Mouse (Mus musculus): ENCODE results near the gene Tecr.
A peak's percentile ranks its signal among the peaks of the same experiment; 100 is the strongest.
"Not testable (repeated sequence)": the region's sequence is repeated elsewhere in the genome, so short reads cannot be mapped to it uniquely, and the experiment has no call there.

The Tecr gene

DNA sequence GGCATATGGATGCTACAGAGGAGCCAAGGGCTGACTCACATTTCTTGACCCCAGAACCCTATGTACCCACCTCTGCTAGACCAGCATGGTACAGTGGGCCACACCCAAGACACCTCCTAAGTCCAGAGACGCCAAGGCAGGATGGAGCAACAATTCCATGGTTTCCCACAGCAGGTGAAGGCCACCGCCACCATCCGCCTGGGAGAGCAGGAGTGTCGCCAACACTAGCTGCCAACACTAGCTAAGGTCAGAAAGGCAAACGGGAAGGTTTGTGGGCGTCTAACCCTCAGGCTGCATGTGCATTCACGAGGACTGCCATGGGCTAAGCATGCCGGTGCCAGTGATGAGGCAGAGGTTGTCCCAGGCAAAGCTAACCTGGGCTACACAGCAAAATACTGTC lies 25.5 kb downstream of the Tecr start:
- DNase-seq (ENCODE audit: low spot score in 2 of 2), result no peak

- no peak for DNase-seq (ENCODE audit: low spot score in 2 of 2)
Observed at GRCm38 (mm10) chr8:83580826-83581225, 26.9 kb downstream of the Tecr start.

GRCm38 (mm10) chr8:83579676-83580075 lies 28.1 kb downstream of the Tecr start:
- peak in 1 of 2 experiments; percentile 0 for DNase-seq (ENCODE audit: low spot score in 2 of 2)

DNA sequence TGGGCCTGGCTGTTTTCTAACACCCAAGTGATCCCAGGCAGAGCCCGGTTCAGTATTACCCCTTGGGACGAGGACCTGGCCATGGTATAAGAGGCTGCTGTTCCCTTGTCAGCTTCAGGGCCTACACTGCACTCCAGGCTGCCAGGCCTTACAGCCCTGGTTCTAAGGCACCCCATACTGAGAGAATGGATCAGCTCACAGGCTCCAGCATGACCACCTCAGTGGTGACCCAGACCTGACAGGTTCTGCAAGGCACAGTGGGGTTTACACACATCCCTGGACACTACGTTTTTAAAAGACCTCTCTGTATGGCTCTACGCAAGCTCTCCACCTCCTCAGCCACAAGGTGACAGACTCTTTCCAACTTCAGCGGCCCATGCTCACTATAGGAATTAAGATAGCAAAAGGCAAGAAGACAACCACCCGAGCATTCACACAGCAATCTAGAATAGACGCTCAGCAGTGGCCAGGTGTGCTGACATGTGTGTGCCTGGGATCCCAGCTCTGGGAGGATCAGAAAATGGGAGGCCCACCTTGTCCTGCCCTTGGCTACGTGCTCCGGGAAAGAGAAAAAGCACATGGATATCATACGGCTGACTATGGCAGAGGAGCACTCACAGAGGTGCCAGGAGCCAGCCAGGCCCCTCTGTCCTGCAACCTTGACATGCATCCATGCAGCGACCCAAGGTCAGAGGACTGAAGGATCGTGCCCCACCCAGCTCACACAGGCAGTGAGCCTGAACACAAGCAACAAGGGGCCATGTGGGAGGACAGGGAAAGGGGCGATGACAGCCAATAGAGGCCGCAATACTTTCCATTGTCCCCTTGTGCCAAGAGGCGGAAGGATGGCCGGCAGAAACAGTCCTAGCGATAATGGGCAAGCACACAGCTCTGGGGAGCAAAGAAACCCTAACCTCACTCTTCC lies 29.4 kb downstream of the Tecr start:
- no peak for DNase-seq (ENCODE audit: low spot score in 2 of 2)

DNA sequence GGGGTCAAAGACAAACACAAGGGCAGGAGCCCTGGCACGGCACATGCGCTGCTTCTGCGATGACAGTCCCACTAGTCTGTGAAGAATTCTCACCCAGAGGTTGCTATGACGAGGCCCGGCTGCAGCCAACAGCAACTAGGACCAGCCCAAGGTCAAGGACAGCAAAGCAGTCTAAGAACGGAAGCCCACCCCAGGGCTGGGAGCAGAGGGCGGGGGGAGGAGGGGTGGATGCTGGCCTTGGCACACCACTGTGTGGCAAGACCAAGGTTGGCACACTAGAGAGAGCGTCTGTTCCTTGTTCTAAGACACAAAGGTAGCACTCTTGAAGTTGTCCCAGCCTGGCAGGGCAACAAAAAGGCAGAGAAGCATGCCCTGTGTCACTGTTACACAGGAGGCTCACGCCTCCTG lies 30.4 kb downstream of the Tecr start:
- DNase-seq (ENCODE audit: low spot score in 2 of 2), result no peak

- no peak for DNase-seq (ENCODE audit: low spot score in 2 of 2)
Observed at GRCm38 (mm10) chr8:83576921-83577320, 30.9 kb downstream of the Tecr start.

DNA sequence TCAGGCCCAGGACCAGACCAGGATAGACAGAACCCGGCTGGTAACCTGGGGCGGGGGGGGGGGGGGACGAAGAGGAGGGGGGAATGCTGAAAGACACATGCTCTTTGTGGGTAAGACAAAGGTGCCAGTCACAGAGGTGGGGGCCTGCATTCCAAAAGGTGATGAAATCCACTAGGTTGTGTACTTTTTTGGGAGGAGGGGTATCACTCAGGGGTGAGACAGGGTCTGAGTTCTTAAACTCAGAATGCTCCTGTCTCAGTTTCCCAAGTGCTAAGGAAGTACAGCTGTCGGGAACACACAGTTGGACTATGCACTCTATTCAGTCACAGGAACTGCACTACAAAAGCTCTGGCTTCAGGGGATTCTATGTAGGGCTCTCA lies 31.3 kb downstream of the Tecr start:
- DNase-seq (ENCODE audit: low spot score in 2 of 2), result no peak

GRCm38 (mm10) chr8:83575561-83576515 lies 31.9 kb downstream of the Tecr start:
- DNase-seq (ENCODE audit: low spot score in 2 of 2), result peak in 1 of 2 experiments; percentile 1

- no peak for DNase-seq (ENCODE audit: low spot score in 2 of 2)
Observed at GRCm38 (mm10) chr8:83574631-83575315, 33.0 kb downstream of the Tecr start.

- DNase-seq (ENCODE audit: low spot score in 2 of 2), result peak in 1 of 2 experiments; percentile 3
Observed at GRCm38 (mm10) chr8:83573140-83573875, 34.5 kb downstream of the Tecr start.

- DNase-seq (ENCODE audit: low spot score in 2 of 2), result no peak
Observed at GRCm38 (mm10) chr8:83572246-83572812, 35.4 kb downstream of the Tecr start.

DNA sequence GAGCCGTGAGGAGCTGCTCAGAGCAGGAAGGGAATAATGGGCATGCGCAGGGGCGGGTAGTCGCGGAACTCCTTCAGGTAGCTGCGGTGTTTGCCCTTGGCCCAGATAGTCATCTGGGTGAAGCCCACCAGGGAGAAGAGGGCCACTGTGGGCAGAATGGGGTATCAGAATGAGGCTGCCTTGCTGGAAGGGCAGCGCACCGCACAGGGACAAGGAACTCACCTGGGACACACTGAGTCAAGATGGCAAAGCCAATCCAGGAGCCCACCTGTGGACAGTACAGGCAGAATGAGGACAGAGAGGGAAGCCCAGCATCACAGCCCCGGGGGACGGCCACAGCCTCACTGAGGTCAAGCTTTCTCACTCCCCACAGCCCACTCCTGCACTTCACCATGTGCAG lies 36.0 kb downstream of the Tecr start:
- no peak for DNase-seq (ENCODE audit: low spot score in 2 of 2)

GRCm38 (mm10) chr8:83571001-83571340 lies 36.8 kb downstream of the Tecr start:
- DNase-seq (ENCODE audit: low spot score in 2 of 2), result not testable (repeated sequence)

- DNase-seq (ENCODE audit: low spot score in 2 of 2), result no peak
Observed at GRCm38 (mm10) chr8:83570272-83571000, 37.3 kb downstream of the Tecr start.

- DNase-seq (ENCODE audit: low spot score in 2 of 2), result no peak
Observed at GRCm38 (mm10) chr8:83569165-83569564, 38.6 kb downstream of the Tecr start.

DNA sequence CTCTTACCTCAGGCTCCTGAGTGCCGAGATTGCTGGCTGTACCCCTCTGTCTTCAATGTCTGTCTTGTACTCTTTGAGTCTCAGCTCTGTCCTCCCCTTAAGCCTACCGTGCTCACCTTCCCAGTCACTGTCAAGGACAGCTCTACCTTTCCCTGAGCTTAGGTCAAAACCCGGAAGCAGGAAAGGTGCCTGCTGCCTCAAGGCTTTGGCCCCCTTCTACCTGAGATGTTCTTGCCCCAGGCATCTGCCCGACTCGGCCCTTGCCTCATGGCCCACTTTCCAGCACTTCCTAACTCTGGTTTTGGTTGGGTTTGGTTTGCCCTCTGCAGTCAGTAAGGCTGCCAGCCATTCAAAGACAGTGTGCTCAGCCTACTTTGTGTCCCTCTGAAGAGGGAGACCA lies 39.0 kb downstream of the Tecr start:
- no peak for DNase-seq (ENCODE audit: low spot score in 2 of 2)

DNA sequence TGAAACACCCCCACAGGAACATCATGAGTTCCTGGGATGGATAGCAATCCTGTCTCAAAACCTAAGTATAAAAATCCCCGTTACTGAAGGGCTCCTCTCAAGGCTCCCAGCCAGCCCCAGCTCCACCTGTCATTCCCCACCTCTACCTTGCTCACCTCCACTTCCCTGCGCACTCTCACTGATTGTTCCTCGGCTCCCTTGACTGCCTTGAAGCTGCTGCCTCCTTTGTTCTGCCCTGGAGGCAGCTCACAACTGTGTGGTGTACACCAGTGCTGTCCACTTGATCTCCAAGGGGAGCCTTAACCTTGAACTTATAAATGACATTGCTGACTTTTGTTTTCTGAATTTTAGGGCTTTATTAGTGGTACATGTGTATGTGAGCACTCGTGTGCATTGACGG lies 39.6 kb downstream of the Tecr start:
- no peak for DNase-seq (ENCODE audit: low spot score in 2 of 2)

- DNase-seq (ENCODE audit: low spot score in 2 of 2), result peak in 1 of 2 experiments; percentile 3
Observed at GRCm38 (mm10) chr8:83567668-83568067, 40.1 kb downstream of the Tecr start.

DNA sequence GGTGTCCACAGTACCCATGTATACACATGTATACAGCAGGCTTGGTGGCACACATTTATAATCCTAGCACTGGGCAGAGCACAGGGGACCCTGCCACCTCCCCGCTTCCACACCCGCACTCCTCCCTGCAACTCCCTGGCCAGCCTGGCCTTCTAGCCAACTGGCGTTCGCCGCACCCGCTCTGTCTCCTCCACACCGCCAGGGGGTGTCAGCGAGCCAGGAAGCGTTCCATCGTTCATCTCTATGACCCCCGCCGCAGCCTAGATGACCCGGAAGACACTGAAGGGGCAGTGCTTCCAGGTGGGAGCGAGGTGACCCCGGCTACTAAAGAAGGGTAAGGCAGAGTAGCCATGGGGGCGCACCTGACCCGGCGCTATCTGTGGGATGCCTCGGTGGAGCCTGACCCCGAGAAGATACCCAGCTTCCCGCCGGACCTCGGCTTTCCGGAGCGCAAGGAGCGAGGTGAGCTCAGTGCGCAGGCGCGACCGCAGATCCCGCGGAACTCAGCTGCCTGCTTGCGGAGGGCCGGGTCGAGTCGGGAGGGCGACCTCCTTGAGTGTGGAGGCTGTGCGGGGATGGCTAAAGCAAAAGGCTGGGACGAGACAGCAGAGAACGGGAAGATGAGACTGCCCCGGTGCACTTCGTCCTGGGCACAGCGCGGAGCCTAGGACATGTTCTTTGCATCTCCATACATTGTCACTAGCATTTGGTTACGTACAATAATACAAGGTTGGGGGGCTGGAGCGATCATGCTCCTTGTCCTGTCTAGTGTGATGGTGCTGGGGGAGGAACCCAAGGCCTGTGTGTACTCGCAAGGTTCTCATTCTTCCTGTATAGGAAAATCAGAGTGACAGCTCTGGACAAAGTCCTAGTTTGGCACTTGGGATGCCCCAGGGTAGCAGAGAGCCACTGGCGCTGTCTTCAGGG lies 41.0 kb downstream of the Tecr start, which contains the start of gene Ndufb7:
Gene Ndufb7, plus strand, starts transcription at position 203 of the 927 bp plus-strand sequence.
- peak; percentile 92 to 93 for DNase-seq (ENCODE audit: low spot score in 2 of 2)

Measured in right cerebral cortex, postnatal 36 days (tissue).